Mouse (Mus musculus): ENCODE measurements around the gene Afmid. TPM values are rescaled to one million over a fixed set of nuclear protein-coding genes. Genes with fewer than 3 reads are reported as not detected.
"Not testable (repeated sequence)": the region's sequence is repeated elsewhere in the genome, so short reads cannot be mapped to it uniquely, and the experiment has no call there.

Gene Afmid
- polyA plus RNA-seq, 1 experiment from 2014 or later, result 20.8 TPM

- H3K4me2 ChIP-seq (ENCODE audit: low read length); H3K9ac ChIP-seq (ENCODE audit: low read length); H3K36me3 ChIP-seq (ENCODE audit: control insufficient read depth, insufficient read depth, low read length); H3K9me3 ChIP-seq (ENCODE audit: control insufficient read depth, low read length); H3K27me3 ChIP-seq (ENCODE audit: control insufficient read depth, insufficient read depth, low read length); ATAC-seq (ENCODE audit: insufficient number of reproducible peaks, insufficient read depth, low FRiP score, low read depth); H3K4me3 ChIP-seq (ENCODE audit: control insufficient read depth in 1 of 2, insufficient read depth in 1 of 2, low read depth in 1 of 2, low read length in 2 of 2); H3K27ac ChIP-seq (replicated peaks in 1 of 2; ENCODE audit: control insufficient read depth in 1 of 2, insufficient read depth in 1 of 2, low read depth in 2 of 2, low read length in 2 of 2): not testable (repeated sequence)
- peaks cover 29 to 31% of the 10 kb centered on the region in 2 experiments for H3K4me1 ChIP-seq (ENCODE audit: control insufficient read depth in 2 of 2, insufficient read depth in 2 of 2, low read length in 2 of 2)
- WGBS, result 90% methylated on average over 4 of the region's 6 CpGs
Measured at GRCm38 (mm10) chr11:117833509-117833908, 7.8 kb downstream of the Afmid start.

DNA sequence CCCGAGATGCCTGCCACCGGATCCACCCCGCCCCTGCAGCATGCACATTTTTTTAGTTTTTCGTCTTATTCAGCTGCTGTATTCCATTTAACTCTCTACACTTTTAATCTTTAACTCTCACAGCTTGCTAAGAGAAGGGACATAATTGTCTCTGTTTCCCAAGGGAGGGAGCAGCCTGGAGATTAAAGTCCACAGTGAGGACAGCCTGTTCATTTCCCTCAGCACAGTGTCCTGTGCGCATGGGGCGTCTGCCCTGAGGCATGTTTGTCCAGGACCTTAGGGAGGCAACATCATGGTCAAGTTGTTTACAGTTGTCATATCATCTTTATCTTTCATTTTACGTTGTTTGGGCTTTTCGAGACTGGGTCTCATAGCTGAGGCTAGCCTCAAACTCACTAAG, 8.4 kb downstream of the Afmid start:
- 84% methylated on average over 8 of the region's 8 CpGs for WGBS
- H3K27me3 ChIP-seq (ENCODE audit: control insufficient read depth, insufficient read depth, low read length), result no peaks in the 10 kb centered on the region
- H3K27ac ChIP-seq (replicated peaks in 1 of 2; ENCODE audit: control insufficient read depth in 1 of 2, insufficient read depth in 1 of 2, low read depth in 2 of 2, low read length in 2 of 2), result no peak overlapping the region
- H3K9me3 ChIP-seq (ENCODE audit: control insufficient read depth, low read length), result no peaks in the 10 kb centered on the region
- no peak overlapping the region for H3K4me2 ChIP-seq (ENCODE audit: low read length)
- H3K9ac ChIP-seq (ENCODE audit: low read length), result no peak overlapping the region
- no peak overlapping the region for H3K4me3 ChIP-seq (ENCODE audit: control insufficient read depth in 1 of 2, insufficient read depth in 1 of 2, low read depth in 1 of 2, low read length in 2 of 2)
- no peak for ATAC-seq (ENCODE audit: insufficient number of reproducible peaks, insufficient read depth, low FRiP score, low read depth)
- no peaks in the 10 kb centered on the region for H3K36me3 ChIP-seq (ENCODE audit: control insufficient read depth, insufficient read depth, low read length)
- peaks cover 26 to 27% of the 10 kb centered on the region in 2 experiments for H3K4me1 ChIP-seq (ENCODE audit: control insufficient read depth in 2 of 2, insufficient read depth in 2 of 2, low read length in 2 of 2)

- Histone ChIP-seq H3K9me3 (ENCODE audit: control insufficient read depth, low read length) (no peaks in the 10 kb centered on the region), H3K9ac (ENCODE audit: low read length) (no peak overlapping the region)
- WGBS, result 22% methylated on average over 13 of the region's 13 CpGs
Measured at GRCm38 (mm10) chr11:117836306-117836705, 10.6 kb downstream of the Afmid start.

DNA sequence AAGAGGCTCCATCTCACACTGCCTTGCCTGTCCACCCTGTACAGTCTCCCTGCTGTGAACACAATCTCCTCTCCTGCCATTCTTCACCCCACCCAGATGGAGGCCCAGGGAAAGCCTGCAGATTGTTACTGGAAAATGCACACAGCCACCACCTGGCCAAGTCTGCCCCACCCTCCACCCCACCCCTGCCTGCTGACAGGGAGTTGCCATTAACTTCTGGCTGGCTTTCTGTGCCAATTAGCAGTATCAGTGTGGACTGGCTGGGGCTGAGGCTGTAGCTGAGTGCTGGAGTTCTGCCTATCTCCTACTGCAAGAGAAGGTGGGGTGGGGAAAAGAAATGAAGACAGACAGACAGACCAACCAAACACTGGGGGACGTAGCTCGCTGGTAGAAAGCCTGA, 12.8 kb downstream of the Afmid start:
- Histone ChIP-seq H3K4me1 (ENCODE audit: control insufficient read depth in 2 of 2, insufficient read depth in 2 of 2, low read length in 2 of 2) (peaks cover 4 to 13% of the 10 kb centered on the region in 2 experiments; a peak in 3 of 4 replicates), H3K4me2 (ENCODE audit: low read length) (no peak overlapping the region), H3K36me3 (ENCODE audit: control insufficient read depth, insufficient read depth, low read length) (no peaks in the 10 kb centered on the region), H3K9me3 (ENCODE audit: control insufficient read depth, low read length) (no peaks in the 10 kb centered on the region), H3K4me3 (ENCODE audit: control insufficient read depth in 1 of 2, insufficient read depth in 1 of 2, low read depth in 1 of 2, low read length in 2 of 2) (no peak overlapping the region), H3K9ac (ENCODE audit: low read length) (peak overlapping the region; percentile 16; the same call in 1 of the 2 replicates), H3K27me3 (ENCODE audit: control insufficient read depth, insufficient read depth, low read length) (no peaks in the 10 kb centered on the region), H3K27ac (replicated peaks in 1 of 2; ENCODE audit: control insufficient read depth in 1 of 2, insufficient read depth in 1 of 2, low read depth in 2 of 2, low read length in 2 of 2) (peak overlapping the region in 1 of 2 experiments; percentile 33; a peak in 2 of 4 replicates)
- no peak for ATAC-seq (ENCODE audit: insufficient number of reproducible peaks, insufficient read depth, low FRiP score, low read depth)
- WGBS, result 67% methylated on average over 2 of the region's 2 CpGs

More at GRCm38 (mm10) chr11:117836306-117836705, 10.6 kb downstream of the Afmid start:
- no peaks in the 10 kb centered on the region for H3K36me3 ChIP-seq (ENCODE audit: control insufficient read depth, insufficient read depth, low read length)
- H3K27me3 ChIP-seq (ENCODE audit: control insufficient read depth, insufficient read depth, low read length), result no peaks in the 10 kb centered on the region
- peak overlapping the region; percentile 59 for H3K4me2 ChIP-seq (ENCODE audit: low read length)
- peaks cover 10 to 13% of the 10 kb centered on the region in 2 experiments; a peak in 3 of 4 replicates for H3K4me1 ChIP-seq (ENCODE audit: control insufficient read depth in 2 of 2, insufficient read depth in 2 of 2, low read length in 2 of 2)
- no peak overlapping the region for H3K27ac ChIP-seq (replicated peaks in 1 of 2; ENCODE audit: control insufficient read depth in 1 of 2, insufficient read depth in 1 of 2, low read depth in 2 of 2, low read length in 2 of 2)
- ATAC-seq (ENCODE audit: insufficient number of reproducible peaks, insufficient read depth, low FRiP score, low read depth), result no peak
- peak overlapping the region in 1 of 2 experiments; percentile 17; a peak in 1 of 4 replicates for H3K4me3 ChIP-seq (ENCODE audit: control insufficient read depth in 1 of 2, insufficient read depth in 1 of 2, low read depth in 1 of 2, low read length in 2 of 2)

DNA sequence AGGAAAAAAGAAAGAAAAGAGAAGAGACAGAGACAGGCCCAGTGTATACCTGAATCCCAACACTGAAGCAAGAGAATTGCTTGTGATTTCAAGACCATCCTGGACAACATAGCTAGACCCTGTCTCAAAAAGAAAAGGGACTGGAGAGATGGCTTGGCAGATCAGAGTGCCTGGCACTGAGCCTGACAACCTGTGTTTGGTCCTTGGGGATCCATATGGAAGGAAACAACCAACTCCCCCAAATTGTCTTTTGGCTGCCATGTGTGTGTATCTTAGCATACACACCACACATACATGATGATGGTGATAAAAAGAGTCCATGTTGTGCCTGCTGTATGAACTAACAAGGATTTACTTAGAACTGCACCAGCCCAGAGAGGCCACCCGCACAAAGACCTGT, 13.3 kb downstream of the Afmid start:
- 74% methylated on average over 1 of the region's 1 CpGs for WGBS
- no peak overlapping the region for H3K4me2 ChIP-seq (ENCODE audit: low read length)
- no peak for ATAC-seq (ENCODE audit: insufficient number of reproducible peaks, insufficient read depth, low FRiP score, low read depth)

DNA sequence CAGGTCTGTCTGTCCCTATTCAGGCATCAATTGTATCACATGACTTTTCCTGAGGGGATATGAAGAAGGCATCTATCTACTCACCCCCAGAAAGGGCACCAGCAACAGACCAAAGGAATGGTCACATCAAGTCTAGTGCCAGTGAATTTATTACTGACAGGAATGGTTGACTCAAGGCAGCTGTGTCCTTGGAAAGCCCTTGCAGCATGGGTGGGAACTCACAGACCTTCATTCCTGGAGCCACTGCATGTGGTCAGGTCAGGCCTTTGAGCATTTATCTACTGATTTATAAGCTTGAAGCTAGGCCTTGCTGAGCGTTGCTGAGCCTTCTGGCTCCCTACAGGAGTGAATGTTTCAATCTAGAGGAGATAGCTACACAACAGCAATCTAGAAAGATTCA, 15.2 kb downstream of the Afmid start:
- Histone ChIP-seq H3K27me3 (ENCODE audit: control insufficient read depth, insufficient read depth, low read length) (no peaks in the 10 kb centered on the region), H3K36me3 (ENCODE audit: control insufficient read depth, insufficient read depth, low read length) (no peaks in the 10 kb centered on the region), H3K9me3 (ENCODE audit: control insufficient read depth, low read length) (no peaks in the 10 kb centered on the region), H3K4me1 (ENCODE audit: control insufficient read depth in 2 of 2, insufficient read depth in 2 of 2, low read length in 2 of 2) (peaks cover 4 to 13% of the 10 kb centered on the region in 2 experiments; a peak in 3 of 4 replicates), H3K9ac (ENCODE audit: low read length) (no peak overlapping the region), H3K4me2 (ENCODE audit: low read length) (no peak overlapping the region), H3K27ac (replicated peaks in 1 of 2; ENCODE audit: control insufficient read depth in 1 of 2, insufficient read depth in 1 of 2, low read depth in 2 of 2, low read length in 2 of 2) (peak overlapping the region; percentile 35 to 44), H3K4me3 (ENCODE audit: control insufficient read depth in 1 of 2, insufficient read depth in 1 of 2, low read depth in 1 of 2, low read length in 2 of 2) (no peak overlapping the region)
- no peak for ATAC-seq (ENCODE audit: insufficient number of reproducible peaks, insufficient read depth, low FRiP score, low read depth)
- 26% methylated on average over 1 of the region's 1 CpGs for WGBS

More for the DNA sequence above, 13.3 kb downstream of the Afmid start:
- H3K9ac ChIP-seq (ENCODE audit: low read length), result no peak overlapping the region
- no peak overlapping the region for H3K4me3 ChIP-seq (ENCODE audit: control insufficient read depth in 1 of 2, insufficient read depth in 1 of 2, low read depth in 1 of 2, low read length in 2 of 2)
- no peaks in the 10 kb centered on the region for H3K27me3 ChIP-seq (ENCODE audit: control insufficient read depth, insufficient read depth, low read length)
- H3K27ac ChIP-seq (replicated peaks in 1 of 2; ENCODE audit: control insufficient read depth in 1 of 2, insufficient read depth in 1 of 2, low read depth in 2 of 2, low read length in 2 of 2), result peak overlapping the region in 1 of 2 experiments; percentile 33; a peak in 1 of 4 replicates
- H3K4me1 ChIP-seq (ENCODE audit: control insufficient read depth in 2 of 2, insufficient read depth in 2 of 2, low read length in 2 of 2), result peaks cover 4 to 13% of the 10 kb centered on the region in 2 experiments; a peak in 3 of 4 replicates
- no peaks in the 10 kb centered on the region for H3K36me3 ChIP-seq (ENCODE audit: control insufficient read depth, insufficient read depth, low read length)
- H3K9me3 ChIP-seq (ENCODE audit: control insufficient read depth, low read length), result no peaks in the 10 kb centered on the region

GRCm38 (mm10) chr11:117843434-117843833, 17.7 kb downstream of the Afmid start:
- H3K4me3 ChIP-seq (ENCODE audit: control insufficient read depth in 1 of 2, insufficient read depth in 1 of 2, low read depth in 1 of 2, low read length in 2 of 2), result no peak overlapping the region
- no peaks in the 10 kb centered on the region for H3K36me3 ChIP-seq (ENCODE audit: control insufficient read depth, insufficient read depth, low read length)
- H3K9me3 ChIP-seq (ENCODE audit: control insufficient read depth, low read length), result no peaks in the 10 kb centered on the region
- no peak overlapping the region for H3K9ac ChIP-seq (ENCODE audit: low read length)
- peaks cover 7 to 21% of the 10 kb centered on the region in 2 experiments for H3K4me1 ChIP-seq (ENCODE audit: control insufficient read depth in 2 of 2, insufficient read depth in 2 of 2, low read length in 2 of 2)
- no peaks in the 10 kb centered on the region for H3K27me3 ChIP-seq (ENCODE audit: control insufficient read depth, insufficient read depth, low read length)
- no peak overlapping the region for H3K27ac ChIP-seq (replicated peaks in 1 of 2; ENCODE audit: control insufficient read depth in 1 of 2, insufficient read depth in 1 of 2, low read depth in 2 of 2, low read length in 2 of 2)
- WGBS, result 64% methylated on average over 2 of the region's 2 CpGs
- no peak for ATAC-seq (ENCODE audit: insufficient number of reproducible peaks, insufficient read depth, low FRiP score, low read depth)
- no peak overlapping the region for H3K4me2 ChIP-seq (ENCODE audit: low read length)

DNA sequence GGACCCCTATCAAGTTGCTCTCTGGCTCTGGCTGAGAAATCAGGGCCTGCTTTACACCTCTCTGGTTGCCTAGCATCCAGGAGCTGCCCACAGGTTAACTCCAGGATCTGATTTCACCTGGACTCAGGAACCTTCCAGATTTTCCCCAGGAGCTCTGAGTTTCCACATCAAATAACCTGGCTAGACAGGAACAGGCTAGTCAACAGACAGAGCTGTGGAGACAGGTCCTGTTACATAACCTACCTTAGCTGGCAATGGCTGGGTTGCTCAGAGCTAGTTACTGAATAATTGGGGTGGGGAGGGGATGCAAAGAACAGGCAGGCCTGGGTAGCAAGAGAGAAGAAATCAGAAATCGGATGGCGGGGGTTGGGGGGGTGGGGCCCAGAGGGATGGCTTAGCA, 19.3 kb downstream of the Afmid start:
- H3K27me3 ChIP-seq (ENCODE audit: control insufficient read depth, insufficient read depth, low read length), result no peaks in the 10 kb centered on the region
- WGBS, result 68% methylated on average over 2 of the region's 2 CpGs
- H3K27ac ChIP-seq (replicated peaks in 1 of 2; ENCODE audit: control insufficient read depth in 1 of 2, insufficient read depth in 1 of 2, low read depth in 2 of 2, low read length in 2 of 2), result no peak overlapping the region
- no peak overlapping the region for H3K9ac ChIP-seq (ENCODE audit: low read length)
- no peaks in the 10 kb centered on the region for H3K36me3 ChIP-seq (ENCODE audit: control insufficient read depth, insufficient read depth, low read length)
- H3K4me1 ChIP-seq (ENCODE audit: control insufficient read depth in 2 of 2, insufficient read depth in 2 of 2, low read length in 2 of 2), result peaks cover 7 to 25% of the 10 kb centered on the region in 2 experiments; a peak in 2 of 4 replicates
- H3K4me3 ChIP-seq (ENCODE audit: control insufficient read depth in 1 of 2, insufficient read depth in 1 of 2, low read depth in 1 of 2, low read length in 2 of 2), result no peak overlapping the region
- H3K9me3 ChIP-seq (ENCODE audit: control insufficient read depth, low read length), result no peaks in the 10 kb centered on the region
- no peak overlapping the region for H3K4me2 ChIP-seq (ENCODE audit: low read length)
- ATAC-seq (ENCODE audit: insufficient number of reproducible peaks, insufficient read depth, low FRiP score, low read depth), result no peak
